Mouse (Mus musculus): ENCODE measurements around the gene Ykt6. TPM values are rescaled to one million over a fixed set of nuclear protein-coding genes. Genes with fewer than 3 reads are reported as not detected.
"Not testable (repeated sequence)": the region's sequence is repeated elsewhere in the genome, so short reads cannot be mapped to it uniquely, and the experiment has no call there.

Gene Ykt6
- polyA plus RNA-seq, 2 experiments: 9.6 to 18.7 TPM

GRCm38 (mm10) chr11:6001981-6002649 is 46.6 kb downstream of the Ykt6 start:
- Histone ChIP-seq H3K4me2 (ENCODE audit: low read depth) (no peak overlapping the region), H3K27ac (no peak overlapping the region)
- DNase-seq (ENCODE audit: low read depth in 3 of 3, low spot score in 3 of 3): no peak

GRCm38 (mm10) chr11:6003046-6003639 is 47.6 kb downstream of the Ykt6 start:
- H3K4me1 ChIP-seq (replicated peaks; ENCODE audit: control insufficient read depth in 2 of 2, insufficient read depth in 2 of 2, low read length in 1 of 2): peaks cover 0 to 8% of the 10 kb centered on the region in 2 experiments; a peak in 2 of 4 replicates
- H3K27me3 ChIP-seq (ENCODE audit: control insufficient read depth, insufficient read depth, low read length): peaks cover 2% of the 10 kb centered on the region; the same call in 1 of the 2 replicates
- no peak for DNase-seq (ENCODE audit: low read depth in 3 of 3, low spot score in 3 of 3)
- no peak for ATAC-seq (ENCODE audit: insufficient read depth)
- no peak overlapping the region for H3K27ac ChIP-seq
- 49% methylated on average over 2 of the region's 2 CpGs for WGBS (ENCODE audit: insufficient replicate concordance)
- TF ChIP-seq EP300 (IDR thresholded peaks at IDR 0.05; ENCODE audit: low read depth) (no peak), CTCF (IDR thresholded peaks at IDR 0.05; ENCODE audit: low read depth) (peak; percentile 25; the same call in 1 of the 2 replicates)
- no peak overlapping the region for H3K4me2 ChIP-seq (ENCODE audit: low read depth)
- no peak overlapping the region for H3K9ac ChIP-seq (replicated peaks)
- H3K9me3 ChIP-seq (ENCODE audit: control insufficient read depth, low read length): no peaks in the 10 kb centered on the region
- no peaks in the 10 kb centered on the region for H3K36me3 ChIP-seq (replicated peaks; ENCODE audit: control insufficient read depth, insufficient read depth, low read depth)
- no peak overlapping the region for H3K4me3 ChIP-seq (ENCODE audit: insufficient read depth in 1 of 2, low read depth in 2 of 2, low read length in 2 of 2)

More at GRCm38 (mm10) chr11:6001981-6002649, 46.6 kb downstream of the Ykt6 start:
- no peak for ATAC-seq (ENCODE audit: insufficient read depth)
- H3K9me3 ChIP-seq (ENCODE audit: control insufficient read depth, low read length): no peaks in the 10 kb centered on the region
- no peak for TF ChIP-seq CTCF (IDR thresholded peaks at IDR 0.05; ENCODE audit: low read depth)
- no peak for TF ChIP-seq EP300 (IDR thresholded peaks at IDR 0.05; ENCODE audit: low read depth)
- H3K36me3 ChIP-seq (replicated peaks; ENCODE audit: control insufficient read depth, insufficient read depth, low read depth): no peaks in the 10 kb centered on the region
- peaks cover 0 to 8% of the 10 kb centered on the region in 2 experiments; a peak in 2 of 4 replicates for H3K4me1 ChIP-seq (replicated peaks; ENCODE audit: control insufficient read depth in 2 of 2, insufficient read depth in 2 of 2, low read length in 1 of 2)
- WGBS (ENCODE audit: insufficient replicate concordance): 63% methylated on average over 9 of the region's 9 CpGs
- no peak overlapping the region for H3K9ac ChIP-seq (replicated peaks)
- H3K27me3 ChIP-seq (ENCODE audit: control insufficient read depth, insufficient read depth, low read length): no peaks in the 10 kb centered on the region
- no peak overlapping the region for H3K4me3 ChIP-seq (ENCODE audit: insufficient read depth in 1 of 2, low read depth in 2 of 2, low read length in 2 of 2)

GRCm38 (mm10) chr11:6005374-6006043 is 50.0 kb downstream of the Ykt6 start:
- peak; percentile 53; the same call in 1 of the 2 replicates for ATAC-seq (ENCODE audit: insufficient read depth)
- not testable (repeated sequence) for H3K36me3 ChIP-seq (replicated peaks; ENCODE audit: control insufficient read depth, insufficient read depth, low read depth); H3K9ac ChIP-seq (replicated peaks); H3K4me1 ChIP-seq (replicated peaks; ENCODE audit: control insufficient read depth in 2 of 2, insufficient read depth in 2 of 2, low read length in 1 of 2); H3K4me2 ChIP-seq (ENCODE audit: low read depth); H3K27me3 ChIP-seq (ENCODE audit: control insufficient read depth, insufficient read depth, low read length); DNase-seq (ENCODE audit: low read depth in 3 of 3, low spot score in 3 of 3); H3K9me3 ChIP-seq (ENCODE audit: control insufficient read depth, low read length); H3K27ac ChIP-seq; H3K4me3 ChIP-seq (ENCODE audit: insufficient read depth in 1 of 2, low read depth in 2 of 2, low read length in 2 of 2)
- WGBS (ENCODE audit: insufficient replicate concordance): 0% methylated on average over 1 of the region's 4 CpGs

GRCm38 (mm10) chr11:6006351-6007009 is 51.0 kb downstream of the Ykt6 start:
- WGBS (ENCODE audit: insufficient replicate concordance): under 1% methylated on average over 34 of the region's 44 CpGs
- H3K27ac ChIP-seq; ATAC-seq (ENCODE audit: insufficient read depth); DNase-seq (ENCODE audit: low read depth in 3 of 3, low spot score in 3 of 3); H3K27me3 ChIP-seq (ENCODE audit: control insufficient read depth, insufficient read depth, low read length); H3K36me3 ChIP-seq (replicated peaks; ENCODE audit: control insufficient read depth, insufficient read depth, low read depth); H3K4me1 ChIP-seq (replicated peaks; ENCODE audit: control insufficient read depth in 2 of 2, insufficient read depth in 2 of 2, low read length in 1 of 2); H3K9me3 ChIP-seq (ENCODE audit: control insufficient read depth, low read length): not testable (repeated sequence)
- Histone ChIP-seq H3K9ac (replicated peaks) (0 out of 2 replicates have a peak overlapping the region, but pooled peaks have one; percentile 13), H3K4me2 (ENCODE audit: low read depth) (peak overlapping the region; percentile 57), H3K4me3 (ENCODE audit: insufficient read depth in 1 of 2, low read depth in 2 of 2, low read length in 2 of 2) (peak overlapping the region; percentile 52 to 61)

DNA sequence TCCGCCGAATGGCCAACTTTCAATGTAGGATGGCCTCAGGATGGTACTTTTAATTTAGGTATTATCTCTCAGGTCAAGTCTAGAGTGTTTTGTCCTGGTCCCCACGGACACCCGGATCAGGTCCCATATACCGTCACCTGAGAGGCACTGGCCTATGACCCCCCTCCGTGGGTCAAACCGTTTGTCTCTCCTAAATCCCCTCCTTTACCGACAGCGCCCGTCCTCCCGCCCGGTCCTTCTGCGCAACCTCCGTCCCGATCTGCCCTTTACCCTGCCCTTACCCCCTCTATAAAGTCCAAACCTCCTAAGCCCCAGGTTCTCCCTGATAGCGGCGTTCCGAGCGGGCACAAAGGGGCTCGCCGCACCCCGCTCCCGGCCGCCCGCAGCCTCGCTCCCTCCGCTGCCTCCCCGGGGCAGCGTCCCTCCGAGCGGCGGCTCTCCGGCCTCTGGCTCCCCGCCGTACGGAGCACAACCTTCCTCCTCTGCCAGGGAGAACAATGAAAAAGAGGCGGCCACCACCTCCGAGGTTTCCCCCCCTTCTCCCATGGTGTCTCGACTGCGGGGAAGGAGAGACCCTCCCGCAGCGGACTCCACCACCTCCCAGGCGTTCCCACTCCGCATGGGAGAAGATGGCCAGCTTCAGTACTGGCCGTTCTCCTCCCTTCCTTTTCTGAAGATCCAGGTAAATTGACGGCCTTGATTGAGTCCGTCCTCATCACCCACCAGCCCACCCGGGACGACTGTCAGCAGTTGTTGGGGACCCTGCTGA is 51.7 kb downstream of the Ykt6 start:
- H3K4me2 ChIP-seq (ENCODE audit: low read depth): peak overlapping the region; percentile 57
- not testable (repeated sequence) for H3K27me3 ChIP-seq (ENCODE audit: control insufficient read depth, insufficient read depth, low read length); H3K9me3 ChIP-seq (ENCODE audit: control insufficient read depth, low read length); H3K36me3 ChIP-seq (replicated peaks; ENCODE audit: control insufficient read depth, insufficient read depth, low read depth); H3K27ac ChIP-seq; H3K9ac ChIP-seq (replicated peaks); H3K4me1 ChIP-seq (replicated peaks; ENCODE audit: control insufficient read depth in 2 of 2, insufficient read depth in 2 of 2, low read length in 1 of 2); DNase-seq (ENCODE audit: low read depth in 3 of 3, low spot score in 3 of 3)
- 4% methylated on average over 20 of the region's 49 CpGs for WGBS (ENCODE audit: insufficient replicate concordance)
- ATAC-seq (ENCODE audit: insufficient read depth): peak; percentile 55; the same call in 1 of the 2 replicates
- peak overlapping the region; percentile 52 to 61 for H3K4me3 ChIP-seq (ENCODE audit: insufficient read depth in 1 of 2, low read depth in 2 of 2, low read length in 2 of 2)

DNA sequence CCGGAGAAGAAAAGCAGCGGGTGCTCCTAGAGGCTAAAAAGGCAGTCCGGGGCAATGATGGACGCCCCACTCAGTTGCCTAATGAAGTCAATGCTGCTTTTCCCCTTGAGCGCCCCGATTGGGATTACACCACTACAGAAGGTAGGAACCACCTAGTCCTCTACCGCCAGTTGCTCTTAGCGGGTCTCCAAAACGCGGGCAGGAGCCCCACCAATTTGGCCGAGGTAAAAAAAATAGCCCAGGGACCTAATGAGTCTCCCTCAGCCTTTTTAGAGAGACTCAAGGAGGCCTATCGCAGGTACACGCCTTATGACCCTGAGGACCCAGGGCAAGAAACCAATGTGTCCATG is 52.3 kb downstream of the Ykt6 start:
- peak overlapping the region; percentile 29; the same call in 1 of the 2 replicates for H3K4me2 ChIP-seq (ENCODE audit: low read depth)
- H3K9me3 ChIP-seq (ENCODE audit: control insufficient read depth, low read length); ATAC-seq (ENCODE audit: insufficient read depth); DNase-seq (ENCODE audit: low read depth in 3 of 3, low spot score in 3 of 3); H3K36me3 ChIP-seq (replicated peaks; ENCODE audit: control insufficient read depth, insufficient read depth, low read depth); H3K9ac ChIP-seq (replicated peaks); H3K4me1 ChIP-seq (replicated peaks; ENCODE audit: control insufficient read depth in 2 of 2, insufficient read depth in 2 of 2, low read length in 1 of 2); H3K27ac ChIP-seq; H3K27me3 ChIP-seq (ENCODE audit: control insufficient read depth, insufficient read depth, low read length): not testable (repeated sequence)
- WGBS (ENCODE audit: insufficient replicate concordance): 26% methylated on average over 9 of the region's 13 CpGs
- peak overlapping the region; percentile 33 to 38; a peak in 2 of 4 replicates for H3K4me3 ChIP-seq (ENCODE audit: insufficient read depth in 1 of 2, low read depth in 2 of 2, low read length in 2 of 2)
